Mouse (Mus musculus) MN1 (cell line): Measurements from ENCODE around the gene Ccdc71.

ENCODE experiments used
- DNase-seq: peaks from one replicate; pipeline ENCODE4 v3.0.0-alpha.2; 2016; ENCODE audit warnings: low spot score

The Ccdc71 gene

GRCm38 (mm10) chr9:108489702-108490558, 29.6 kb downstream of the Ccdc71 start:
- peak; percentile 43 for DNase-seq

- peak; percentile 96 for DNase-seq
Observed at GRCm38 (mm10) chr9:108490559-108491285, 30.4 kb downstream of the Ccdc71 start, which contains the start of gene Usp19. Usp19 (plus strand) TSS chr9:108490602.

GRCm38 (mm10) chr9:108491286-108491580, 30.9 kb downstream of the Ccdc71 start:
- no peak for DNase-seq

- DNase-seq, result peak; percentile 75
Observed at GRCm38 (mm10) chr9:108492043-108492750, 31.9 kb downstream of the Ccdc71 start.

- DNase-seq, result no peak
Observed at GRCm38 (mm10) chr9:108493246-108493645, 32.9 kb downstream of the Ccdc71 start.

GRCm38 (mm10) chr9:108494146-108494825, 34.0 kb downstream of the Ccdc71 start:
- no peak for DNase-seq

- DNase-seq, result no peak
Observed at GRCm38 (mm10) chr9:108494905-108495304, 34.6 kb downstream of the Ccdc71 start.

GRCm38 (mm10) chr9:108499231-108499630, 38.9 kb downstream of the Ccdc71 start:
- DNase-seq, result no peak

GRCm38 (mm10) chr9:108499943-108500342, 39.6 kb downstream of the Ccdc71 start:
- DNase-seq, result no peak

GRCm38 (mm10) chr9:108506901-108507300, 46.6 kb downstream of the Ccdc71 start:
- no peak for DNase-seq

GRCm38 (mm10) chr9:108507619-108508434, 47.5 kb downstream of the Ccdc71 start, which contains the start of gene Qars:
Qars (plus strand) TSS chr9:108507706.
- DNase-seq, result peak; percentile 95

GRCm38 (mm10) chr9:108508776-108509175, 48.4 kb downstream of the Ccdc71 start:
- no peak for DNase-seq
